Mouse (Mus musculus): Measurements from ENCODE around the gene Spred1. TPM values are rescaled to one million over a fixed set of nuclear protein-coding genes. Genes with fewer than 3 reads are reported as not detected.

The Spred1 gene
- total and polyA plus RNA-seq, 2 experiments from 2014 or later: 5.2 to 13.6 TPM

DNA sequence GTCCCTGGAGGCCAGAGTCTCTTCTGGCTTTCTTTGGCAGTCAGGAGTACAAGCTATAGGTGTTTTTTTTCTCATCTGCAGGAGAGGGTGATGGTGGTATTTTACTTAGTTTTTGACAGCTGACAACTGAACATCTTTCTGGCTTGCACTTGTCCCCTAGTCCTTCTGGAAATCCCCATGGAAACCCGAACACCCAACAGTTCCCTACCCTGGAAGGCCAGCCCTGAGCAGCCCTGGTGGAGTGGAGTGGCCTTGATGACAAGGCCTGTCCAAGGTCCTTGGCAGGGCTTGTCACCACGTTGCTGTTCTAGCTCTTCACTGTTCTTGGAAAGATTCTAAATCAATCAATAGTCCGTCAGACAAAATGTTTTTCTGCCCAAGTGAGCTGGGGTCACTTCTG is 83.4 kb downstream of the Spred1 start:
- H3K36me3 ChIP-seq (replicated peaks; ENCODE audit: control insufficient read depth, insufficient read depth, low read length): no peaks in the 10 kb centered on the region
- TF ChIP-seq EP300 (IDR thresholded peaks at IDR 0.05; ENCODE audit: low read depth) (no peak), CTCF (IDR thresholded peaks at IDR 0.05; ENCODE audit: low read depth) (no peak)
- H3K27ac ChIP-seq (ENCODE audit: low read depth): no peak overlapping the region
- 39% methylated on average over 3 of the region's 3 CpGs for WGBS
- H3K27me3 ChIP-seq (ENCODE audit: control insufficient read depth, insufficient read depth, low read length): no peaks in the 10 kb centered on the region
- no peaks in the 10 kb centered on the region for H3K9me3 ChIP-seq (replicated peaks; ENCODE audit: control insufficient read depth, low read length)
- H3K4me1 ChIP-seq (ENCODE audit: control insufficient read depth, insufficient read depth): no peaks in the 10 kb centered on the region
- H3K9ac ChIP-seq (replicated peaks; ENCODE audit: low read depth, low read length): no peak overlapping the region
- DNase-seq (ENCODE audit: low spot score) (no peak), ATAC-seq (ENCODE audit: insufficient read depth, low read depth) (no peak)
- H3K4me3 ChIP-seq (ENCODE audit: low read depth, low read length): no peak overlapping the region
- H3K4me2 ChIP-seq (ENCODE audit: low read depth, low read length): no peak overlapping the region

DNA sequence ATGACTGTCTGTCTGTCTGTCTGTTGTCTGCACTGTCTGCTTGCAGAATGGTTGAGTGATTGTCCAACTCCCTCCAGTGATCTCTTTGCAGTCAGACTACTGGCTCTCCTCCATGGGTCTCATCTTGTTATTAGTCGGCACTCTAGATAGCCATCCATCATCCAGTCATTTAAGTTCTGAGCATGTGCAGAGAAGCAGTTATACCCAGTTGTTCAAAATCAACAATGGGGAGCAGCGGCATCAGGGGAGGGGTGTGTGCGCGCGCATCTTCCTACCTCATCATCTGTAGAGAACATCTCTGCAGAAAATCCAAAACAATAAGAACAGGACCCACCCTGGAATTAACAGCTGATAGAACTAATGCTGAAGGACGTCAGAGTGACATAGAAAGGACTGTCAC is 83.9 kb downstream of the Spred1 start:
- Histone ChIP-seq H3K9me3 (replicated peaks; ENCODE audit: control insufficient read depth, low read length) (no peaks in the 10 kb centered on the region), H3K4me1 (ENCODE audit: control insufficient read depth, insufficient read depth) (no peaks in the 10 kb centered on the region), H3K4me3 (ENCODE audit: low read depth, low read length) (no peak overlapping the region), H3K9ac (replicated peaks; ENCODE audit: low read depth, low read length) (no peak overlapping the region), H3K27ac (ENCODE audit: low read depth) (no peak overlapping the region), H3K36me3 (replicated peaks; ENCODE audit: control insufficient read depth, insufficient read depth, low read length) (no peaks in the 10 kb centered on the region), H3K27me3 (ENCODE audit: control insufficient read depth, insufficient read depth, low read length) (no peaks in the 10 kb centered on the region), H3K4me2 (ENCODE audit: low read depth, low read length) (no peak overlapping the region)
- no peak for TF ChIP-seq CTCF (IDR thresholded peaks at IDR 0.05; ENCODE audit: low read depth)
- no peak for TF ChIP-seq EP300 (IDR thresholded peaks at IDR 0.05; ENCODE audit: low read depth)
- DNase-seq (ENCODE audit: low spot score) (no peak), ATAC-seq (ENCODE audit: insufficient read depth, low read depth) (no peak)
- 73% methylated on average over 6 of the region's 6 CpGs for WGBS

DNA sequence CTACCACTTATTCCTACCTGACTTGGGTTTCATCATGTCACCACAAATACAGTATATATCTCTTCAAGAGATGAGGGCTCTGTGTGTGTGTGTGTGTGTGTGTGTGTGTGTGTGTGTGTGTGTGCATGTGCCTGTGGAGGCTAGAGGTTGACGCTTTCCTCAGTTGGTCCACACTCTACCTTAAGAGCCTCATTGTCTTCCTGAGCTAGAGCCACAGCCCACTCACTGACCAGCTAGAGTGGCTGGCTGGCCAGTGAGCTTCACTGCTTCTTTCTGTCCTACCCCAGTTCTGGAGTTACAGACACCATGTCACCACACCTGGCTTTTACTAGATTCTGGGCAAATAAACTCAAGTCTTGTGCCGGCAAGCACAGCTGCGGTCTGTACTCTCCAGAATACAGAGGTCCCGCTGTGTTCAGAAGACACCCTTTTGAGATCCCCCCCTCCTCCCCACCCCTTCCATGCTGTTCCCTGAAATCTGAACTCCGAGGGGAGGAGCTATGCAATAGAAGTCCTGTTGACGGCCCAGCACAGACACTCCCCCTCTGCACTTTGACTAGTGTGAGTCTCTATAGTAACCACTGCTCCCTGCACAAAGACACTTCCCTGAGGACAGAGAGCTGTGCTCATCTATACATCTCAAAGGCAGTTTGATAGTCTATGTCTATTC is 89.4 kb downstream of the Spred1 start:
- no peaks in the 10 kb centered on the region for H3K4me1 ChIP-seq (ENCODE audit: control insufficient read depth, insufficient read depth)
- H3K4me2 ChIP-seq (ENCODE audit: low read depth, low read length): peak overlapping the region; percentile 52
- DNase-seq (ENCODE audit: low spot score) (peak; percentile 61), ATAC-seq (ENCODE audit: insufficient read depth, low read depth) (peak; percentile 89)
- no peaks in the 10 kb centered on the region for H3K27me3 ChIP-seq (ENCODE audit: control insufficient read depth, insufficient read depth, low read length)
- H3K36me3 ChIP-seq (replicated peaks; ENCODE audit: control insufficient read depth, insufficient read depth, low read length): no peaks in the 10 kb centered on the region
- H3K4me3 ChIP-seq (ENCODE audit: low read depth, low read length): peak overlapping the region; percentile 20
- no peak overlapping the region for H3K27ac ChIP-seq (ENCODE audit: low read depth)
- H3K9me3 ChIP-seq (replicated peaks; ENCODE audit: control insufficient read depth, low read length): no peaks in the 10 kb centered on the region
- H3K9ac ChIP-seq (replicated peaks; ENCODE audit: low read depth, low read length): no peak overlapping the region
- TF ChIP-seq CTCF (IDR thresholded peaks at IDR 0.05; ENCODE audit: low read depth) (no peak), EP300 (IDR thresholded peaks at IDR 0.05; ENCODE audit: low read depth) (no peak)
- WGBS: 2% methylated on average over 6 of the region's 6 CpGs

DNA sequence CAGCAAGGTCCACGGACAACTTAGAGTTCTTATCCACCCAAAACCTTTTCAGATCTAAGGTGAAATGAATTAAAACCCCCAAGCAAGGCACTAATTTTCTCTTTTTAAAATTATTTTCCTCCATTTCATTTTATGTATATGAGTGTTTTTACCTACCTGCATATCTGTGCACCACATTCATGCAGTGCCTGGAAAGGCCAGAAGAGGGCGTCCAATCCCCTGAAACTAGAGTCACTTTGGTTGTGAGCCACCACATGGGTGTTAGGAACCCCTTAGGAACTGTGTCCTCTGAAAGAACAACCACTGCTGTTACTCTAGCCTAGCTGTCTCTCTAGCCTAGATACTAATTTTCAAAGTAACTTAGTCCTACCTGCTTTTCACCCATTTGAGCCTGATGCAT is 95.0 kb downstream of the Spred1 start:
- no peak overlapping the region for H3K4me2 ChIP-seq (ENCODE audit: low read depth, low read length)
- H3K9me3 ChIP-seq (replicated peaks; ENCODE audit: control insufficient read depth, low read length): no peaks in the 10 kb centered on the region
- no peak overlapping the region for H3K27ac ChIP-seq (ENCODE audit: low read depth)
- 52% methylated on average over 2 of the region's 2 CpGs for WGBS
- H3K27me3 ChIP-seq (ENCODE audit: control insufficient read depth, insufficient read depth, low read length): no peaks in the 10 kb centered on the region
- no peak for DNase-seq (ENCODE audit: low spot score)
- TF ChIP-seq EP300 (IDR thresholded peaks at IDR 0.05; ENCODE audit: low read depth) (no peak), CTCF (IDR thresholded peaks at IDR 0.05; ENCODE audit: low read depth) (no peak)
- H3K36me3 ChIP-seq (replicated peaks; ENCODE audit: control insufficient read depth, insufficient read depth, low read length): no peaks in the 10 kb centered on the region
- H3K4me3 ChIP-seq (ENCODE audit: low read depth, low read length): no peak overlapping the region
- no peak for ATAC-seq (ENCODE audit: insufficient read depth, low read depth)
- H3K4me1 ChIP-seq (ENCODE audit: control insufficient read depth, insufficient read depth): no peaks in the 10 kb centered on the region
- H3K9ac ChIP-seq (replicated peaks; ENCODE audit: low read depth, low read length): no peak overlapping the region

DNA sequence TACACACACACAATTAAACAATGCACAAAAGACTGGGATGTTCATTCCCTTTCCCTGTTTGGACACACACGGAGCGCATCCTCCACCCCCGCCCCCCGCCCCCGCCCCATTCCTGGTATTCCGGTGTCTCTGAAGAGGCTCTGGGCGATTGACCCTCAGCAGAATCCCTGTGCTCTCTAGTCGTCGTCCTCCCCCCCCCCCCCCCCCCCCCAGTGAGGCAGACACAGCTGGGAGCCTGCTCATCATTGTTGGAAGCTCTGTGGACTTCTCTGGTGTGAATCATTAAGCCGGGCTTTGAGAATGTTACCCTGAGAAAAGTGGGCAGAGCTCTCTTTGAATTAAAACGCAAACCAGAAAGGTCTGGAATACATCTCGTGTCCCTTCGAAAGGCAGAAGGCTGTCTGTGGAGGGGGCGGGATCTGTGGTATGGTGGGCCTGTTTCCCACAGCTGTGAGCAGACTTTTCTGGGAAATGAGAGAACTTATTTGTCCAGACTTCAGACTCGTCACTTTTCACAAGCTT is 96.6 kb downstream of the Spred1 start:
- no peak overlapping the region for H3K27ac ChIP-seq (ENCODE audit: low read depth)
- DNase-seq (ENCODE audit: low spot score) (no peak), ATAC-seq (ENCODE audit: insufficient read depth, low read depth) (no peak)
- H3K36me3 ChIP-seq (replicated peaks; ENCODE audit: control insufficient read depth, insufficient read depth, low read length): no peaks in the 10 kb centered on the region
- no peak overlapping the region for H3K4me3 ChIP-seq (ENCODE audit: low read depth, low read length)
- H3K4me1 ChIP-seq (ENCODE audit: control insufficient read depth, insufficient read depth): no peaks in the 10 kb centered on the region
- H3K9me3 ChIP-seq (replicated peaks; ENCODE audit: control insufficient read depth, low read length): no peaks in the 10 kb centered on the region
- no peaks in the 10 kb centered on the region for H3K27me3 ChIP-seq (ENCODE audit: control insufficient read depth, insufficient read depth, low read length)
- peak overlapping the region; percentile 10; the same call in 1 of the 2 replicates for H3K4me2 ChIP-seq (ENCODE audit: low read depth, low read length)
- TF ChIP-seq EP300 (IDR thresholded peaks at IDR 0.05; ENCODE audit: low read depth) (no peak), CTCF (IDR thresholded peaks at IDR 0.05; ENCODE audit: low read depth) (no peak)
- 17% methylated on average over 15 of the region's 15 CpGs for WGBS
- H3K9ac ChIP-seq (replicated peaks; ENCODE audit: low read depth, low read length): no peak overlapping the region

DNA sequence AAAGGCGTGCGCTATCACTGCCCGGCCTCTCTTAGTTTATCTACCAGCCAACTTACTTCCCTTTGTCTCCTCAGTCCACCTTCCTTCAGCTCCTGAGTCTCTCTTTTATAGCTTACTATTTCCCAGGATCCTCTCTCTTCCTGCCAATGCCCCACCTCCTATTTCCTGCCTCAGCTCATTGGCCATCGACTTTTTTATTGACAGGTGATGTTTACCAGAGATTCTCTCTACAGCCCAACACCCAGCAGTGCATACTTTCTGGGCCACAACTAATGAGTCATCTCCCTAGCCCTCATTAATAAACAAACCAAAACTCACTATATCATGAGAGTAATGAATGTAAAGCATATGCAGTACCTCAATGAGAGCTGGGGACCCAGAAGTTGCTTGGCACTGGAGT is 98.4 kb downstream of the Spred1 start:
- no peak for ATAC-seq (ENCODE audit: insufficient read depth, low read depth)
- H3K4me3 ChIP-seq (ENCODE audit: low read depth, low read length): no peak overlapping the region
- H3K27me3 ChIP-seq (ENCODE audit: control insufficient read depth, insufficient read depth, low read length): no peaks in the 10 kb centered on the region
- no peaks in the 10 kb centered on the region for H3K4me1 ChIP-seq (ENCODE audit: control insufficient read depth, insufficient read depth)
- no peaks in the 10 kb centered on the region for H3K9me3 ChIP-seq (replicated peaks; ENCODE audit: control insufficient read depth, low read length)
- no peaks in the 10 kb centered on the region for H3K36me3 ChIP-seq (replicated peaks; ENCODE audit: control insufficient read depth, insufficient read depth, low read length)
- no peak overlapping the region for H3K9ac ChIP-seq (replicated peaks; ENCODE audit: low read depth, low read length)
- no peak for TF ChIP-seq EP300 (IDR thresholded peaks at IDR 0.05; ENCODE audit: low read depth)
- no peak overlapping the region for H3K4me2 ChIP-seq (ENCODE audit: low read depth, low read length)
- no peak for DNase-seq (ENCODE audit: low spot score)
- H3K27ac ChIP-seq (ENCODE audit: low read depth): no peak overlapping the region
- 83% methylated on average over 4 of the region's 4 CpGs for WGBS
